Mouse (Mus musculus) olfactory bulb, adult 2 months (tissue): ENCODE measurements at regions not wholly inside any gene's neighbourhood (a gene's known extent, or its start where the extent isn't known, plus 50 kb on each side); places are given as distances from the start of the nearest gene placed in this dataset.
A peak's percentile ranks its signal among the peaks of the same experiment; 100 is the strongest.

Experiments used
- H3K27ac ChIP-seq: fragments of 200-500 bp; 2 replicates; pipeline ENCODE4 v1.5.1; 2012; ENCODE audit warnings: low read depth, low read length; ENCODE audit not compliant: insufficient read depth
- H3K4me1 ChIP-seq: fragments of 200-500 bp; 2 replicates; pipeline ENCODE4 v1.6.1; 2012; ENCODE audit warnings: low read length; ENCODE audit not compliant: control insufficient read depth, insufficient read depth
- H3K4me3 ChIP-seq: fragments of 200-500 bp; 2 replicates; pipeline ENCODE4 v1.5.1; 2012; ENCODE audit warnings: mild to moderate bottlenecking, low read depth, low read length, moderate library complexity; ENCODE audit not compliant: insufficient read depth
- CTCF ChIP-seq: fragments of 200-500 bp; IDR thresholded peaks from 2 replicates; pipeline ENCODE4 v1.5.1; 2012; ENCODE audit warnings: low read depth, mild to moderate bottlenecking, low read length, moderate library complexity; ENCODE audit not compliant: insufficient read depth
- POLR2A ChIP-seq: fragments of 200-500 bp; IDR thresholded peaks from 2 replicates; pipeline ENCODE4 v1.6.1; 2012; ENCODE audit warnings: mild to moderate bottlenecking, low read depth, low read length, moderate library complexity; ENCODE audit not compliant: insufficient read depth
- WGBS: fragments of 180-500 bp; shearing (Covaris S2); methylation state at CpG from one replicate; pipeline ENCODE4 v1.1.7; 2018; 5-methylcytosine and 5-hydroxymethylcytosine counted together

- TF ChIP-seq CTCF (no peak), POLR2A (no peak)
- Histone ChIP-seq H3K27ac (no peak overlapping the region), H3K4me1 (peaks cover 35% of the 10 kb centered on the region), H3K4me3 (no peak overlapping the region)
- 57% methylated on average over 4 of the region's 4 CpGs for WGBS
Observed at GRCm38 (mm10) chr12:112235841-112236240, 89.8 kb downstream of the Kif26a start.

- 39% methylated on average over 13 of the region's 13 CpGs for WGBS
- TF ChIP-seq CTCF (no peak), POLR2A (no peak)
- no peak overlapping the region for H3K27ac ChIP-seq
- H3K4me3 ChIP-seq: no peak overlapping the region
- H3K4me1 ChIP-seq: peaks cover 41% of the 10 kb centered on the region
Observed at GRCm38 (mm10) chr12:112237061-112237490, 91.1 kb downstream of the Kif26a start.

GRCm38 (mm10) chr12:112238834-112239233 is 92.8 kb downstream of the Kif26a start:
- WGBS: 35% methylated on average over 7 of the region's 7 CpGs
- H3K27ac ChIP-seq: no peak overlapping the region
- no peak overlapping the region for H3K4me3 ChIP-seq
- peaks cover 39% of the 10 kb centered on the region for H3K4me1 ChIP-seq
- TF ChIP-seq POLR2A: no peak
- no peak for TF ChIP-seq CTCF

- H3K27ac ChIP-seq: no peak overlapping the region
- H3K4me1 ChIP-seq: peaks cover 27% of the 10 kb centered on the region
- TF ChIP-seq POLR2A (no peak), CTCF (no peak)
- 48% methylated on average over 3 of the region's 3 CpGs for WGBS
- no peak overlapping the region for H3K4me3 ChIP-seq
Observed at GRCm38 (mm10) chr12:112241740-112242171, 95.7 kb downstream of the Kif26a start.

- H3K4me3 ChIP-seq: no peak overlapping the region
- H3K4me1 ChIP-seq: peaks cover 18% of the 10 kb centered on the region
- no peak overlapping the region for H3K27ac ChIP-seq
- TF ChIP-seq CTCF: no peak
- TF ChIP-seq POLR2A: no peak
- 90% methylated on average over 5 of the region's 5 CpGs for WGBS
Observed at GRCm38 (mm10) chr12:112243231-112243630, 97.2 kb downstream of the Kif26a start.

- Histone ChIP-seq H3K27ac (no peak overlapping the region), H3K4me1 (peaks cover 24% of the 10 kb centered on the region), H3K4me3 (no peak overlapping the region)
- TF ChIP-seq CTCF (no peak), POLR2A (no peak)
- 79% methylated on average over 8 of the region's 8 CpGs for WGBS
Observed at GRCm38 (mm10) chr12:112250894-112251293, 104.9 kb downstream of the Kif26a start.

GRCm38 (mm10) chr12:112253461-112253860 is 107.5 kb downstream of the Kif26a start:
- Histone ChIP-seq H3K4me1 (peaks cover 24% of the 10 kb centered on the region), H3K4me3 (no peak overlapping the region), H3K27ac (0 out of 2 replicates have a peak overlapping the region, but pooled peaks have one; percentile 25)
- WGBS: 44% methylated on average over 10 of the region's 10 CpGs
- TF ChIP-seq CTCF (no peak), POLR2A (no peak)

GRCm38 (mm10) chr12:112255223-112255622 is 109.2 kb downstream of the Kif26a start:
- H3K4me1 ChIP-seq: peaks cover 24% of the 10 kb centered on the region
- TF ChIP-seq POLR2A (no peak), CTCF (no peak)
- WGBS: 57% methylated on average over 12 of the region's 12 CpGs
- no peak overlapping the region for H3K27ac ChIP-seq
- no peak overlapping the region for H3K4me3 ChIP-seq

GRCm38 (mm10) chr12:112257691-112258090 is 111.7 kb downstream of the Kif26a start:
- Histone ChIP-seq H3K27ac (no peak overlapping the region), H3K4me1 (peaks cover 7% of the 10 kb centered on the region), H3K4me3 (no peak overlapping the region)
- 85% methylated on average over 11 of the region's 11 CpGs for WGBS
- TF ChIP-seq CTCF: no peak
- no peak for TF ChIP-seq POLR2A
